In the genomic region with DNA sequence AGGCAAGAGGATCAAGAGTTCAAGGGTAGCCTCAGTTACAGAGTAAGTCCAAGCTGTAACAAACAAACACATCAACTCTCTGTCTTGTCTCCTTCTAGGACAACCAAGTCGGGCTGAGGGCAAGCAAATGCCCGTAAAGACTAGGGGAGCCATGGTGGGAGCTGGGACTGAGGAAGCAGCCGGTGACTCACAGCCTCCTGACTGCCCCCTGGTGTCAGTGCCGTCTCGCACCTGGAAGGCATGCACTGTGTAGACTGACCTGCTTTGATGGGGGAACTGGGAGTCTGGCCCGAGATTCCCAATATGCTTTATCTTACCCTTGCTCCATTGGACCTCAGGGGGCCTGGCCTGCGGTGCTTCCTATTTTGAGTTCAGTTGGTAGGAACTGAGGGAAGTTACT, we compare ENCODE assay signal across 10 mouse cellular contexts. TPM values are rescaled to one million over a fixed set of nuclear protein-coding genes. Genes with fewer than 3 reads are reported as not detected.
DNase-seq lines count a peak whose midpoint lies in the region; ATAC-seq and TF ChIP-seq lines count a peak whose summit lies in the region.
"Had no signal": no experiment of that assay in that cellular context is flagged by ENCODE, and none has a peak within 500 bp of the region (broad histone marks: within the 10 kb centered on the region; RNA-seq: fewer than 3 reads in every experiment).

No protein-coding gene starts in this region.

- H3K27ac ChIP-seq in forebrain, embryonic 16.5 days (ENCODE audit: low read length) = no peak overlapping the region
- H3K27ac ChIP-seq: liver, embryonic 15.5 days; stomach, embryonic 15.5 days had no signal

- peaks cover 54% of the 10 kb centered on the region for H3K4me1 ChIP-seq in E14TG2a.4 (replicated peaks; ENCODE audit: low read depth, low read length)
- H3K4me1 ChIP-seq in forebrain, embryonic 16.5 days (replicated peaks; ENCODE audit: control insufficient read depth, insufficient read depth, low read length) = peaks cover 20% of the 10 kb centered on the region
- H3K4me1 ChIP-seq: liver, embryonic 15.5 days had no signal

- H3K9ac ChIP-seq in forebrain, embryonic 16.5 days (replicated peaks; ENCODE audit: low read depth, low read length) = no peak overlapping the region
- H3K9ac ChIP-seq: liver, embryonic 15.5 days; stomach, embryonic 15.5 days had no signal

- ATAC-seq in forebrain, embryonic 16.5 days = no peak

- DNase-seq in heart, postnatal 10 days = peak; percentile 30 to 59
- DNase-seq in heart, adult 9 months (ENCODE audit: low spot score in 2 of 2) = no peak
- DNase-seq in c-Kit-positive CD71-positive TER-119-negative erythroid progenitor cells, embryonic 14.5 days (ENCODE audit: low read depth) = peak; percentile 43
- DNase-seq in kidney, postnatal 25 days = peak; percentile 65 to 73
- DNase-seq in testis, postnatal 10 days (ENCODE audit: low spot score) = peak; percentile 78
- DNase-seq in right cerebral cortex, adult 2 months (ENCODE audit: low spot score in 2 of 2) = no peak

- no peaks in the 10 kb centered on the region for H3K9me3 ChIP-seq in E14TG2a.4 (ENCODE audit: low read length)
- H3K9me3 ChIP-seq in forebrain, embryonic 16.5 days (ENCODE audit: control insufficient read depth, low read length) = no peaks in the 10 kb centered on the region
- H3K9me3 ChIP-seq: liver, embryonic 15.5 days; stomach, embryonic 15.5 days had no signal

- H3K27me3 ChIP-seq in E14TG2a.4 (ENCODE audit: insufficient read depth, low read length) = peaks cover 24% of the 10 kb centered on the region
- no peaks in the 10 kb centered on the region for H3K27me3 ChIP-seq in forebrain, embryonic 16.5 days (replicated peaks; ENCODE audit: control insufficient read depth, insufficient read depth, low read length)
- H3K27me3 ChIP-seq: stomach, embryonic 15.5 days had no signal

- 26% methylated on average over 7 of the region's 7 CpGs for WGBS in forebrain, embryonic 16.5 days

- no peak overlapping the region for H3K4me3 ChIP-seq in E14TG2a.4 (replicated peaks; ENCODE audit: low read length)
- H3K4me3 ChIP-seq in forebrain, embryonic 16.5 days (replicated peaks; ENCODE audit: low read length) = no peak overlapping the region
- H3K4me3 ChIP-seq: liver, embryonic 15.5 days; stomach, embryonic 15.5 days had no signal

- intact Hi-C loops in heart, postnatal 10 days (cut with DNase I) = no loop called here

- H3K4me2 ChIP-seq in forebrain, embryonic 16.5 days (ENCODE audit: low read length) = no peak overlapping the region
- H3K4me2 ChIP-seq: liver, embryonic 15.5 days; stomach, embryonic 15.5 days had no signal

- no peaks in the 10 kb centered on the region for H3K36me3 ChIP-seq in E14TG2a.4 (ENCODE audit: insufficient read depth, low read length)
- H3K36me3 ChIP-seq in forebrain, embryonic 16.5 days (ENCODE audit: control insufficient read depth, insufficient read depth) = no peaks in the 10 kb centered on the region
- H3K36me3 ChIP-seq: liver, embryonic 15.5 days; stomach, embryonic 15.5 days had no signal

- TF ChIP-seq CTCF in E14TG2a.4 (conservative IDR thresholded peaks at IDR 0.05; ENCODE audit: low read length) = peak; percentile 62

RNA-seq across cellular contexts. Expression of a gene that starts 5.2 kb away (rescaled TPM):
- not detected for total RNA-seq in heart, postnatal 10 days (2021)
- polyA plus RNA-seq in forebrain, embryonic 16.5 days (2015; fragmentation: Nextera tagmentation; extraction: Ambion mirVana) = not detected in 2 replicates
- polyA plus RNA-seq: liver, embryonic 15.5 days; stomach, embryonic 15.5 days had no signal

RNA-seq across cellular contexts. Expression of a gene that starts 12.5 kb away (rescaled TPM):
- total RNA-seq in heart, postnatal 10 days (2021) = under 1 TPM; 0.14 to 0.37 TPM
- polyA plus RNA-seq in forebrain, embryonic 16.5 days (2015; fragmentation: Nextera tagmentation; extraction: Ambion mirVana) = 117 and 140 TPM in 2 replicates

RNA-seq across cellular contexts. Expression of a gene that starts 16.3 kb away (rescaled TPM):
- total RNA-seq in heart, postnatal 10 days (2021) = 1 to 10 TPM; 2.5 to 3.7 TPM
- polyA plus RNA-seq in forebrain, embryonic 16.5 days (2015; fragmentation: Nextera tagmentation; extraction: Ambion mirVana) = 0.91 and 1.3 TPM in 2 replicates

RNA-seq across cellular contexts. Expression of a gene that starts 26.9 kb away (rescaled TPM):
- total RNA-seq in heart, postnatal 10 days (2021) = 1 to 10 TPM; 3.3 to 4.0 TPM
- 14.2 and 17.1 TPM in 2 replicates for polyA plus RNA-seq in forebrain, embryonic 16.5 days (2015; fragmentation: Nextera tagmentation; extraction: Ambion mirVana)

RNA-seq across cellular contexts. Expression of a gene that starts 35.1 kb away (rescaled TPM):
- 1 to 10 TPM; 7.6 to 9.6 TPM for total RNA-seq in heart, postnatal 10 days (2021)
- polyA plus RNA-seq in forebrain, embryonic 16.5 days (2015; fragmentation: Nextera tagmentation; extraction: Ambion mirVana) = 24.8 and 25.2 TPM in 2 replicates

Comparison
In these comparisons a context has a peak if more than half of its experiments do, and no peak if none do; other contexts are left out.
1. DNase-seq: peak in heart, postnatal 10 days (2 of 2), c-Kit-positive CD71-positive TER-119-negative erythroid progenitor cells, embryonic 14.5 days (single experiment), kidney, postnatal 25 days (2 of 2) and testis, postnatal 10 days (single experiment); none in heart, adult 9 months (0 of 2) and right cerebral cortex, adult 2 months (0 of 2).